Mouse (Mus musculus) hindbrain, embryonic 12.5 days (tissue): ENCODE measurements around the gene Nrbf2. TPM values are rescaled to one million over a fixed set of nuclear protein-coding genes. Genes with fewer than 3 reads are reported as not detected.

Experiments
- ATAC-seq: fragments of 200-750 bp; cut with Nextera tagmentation; 2 replicates; pipeline ENCODE4 v1.8.0; 2017; ENCODE audit warnings: moderate TSS enrichment; ENCODE audit not compliant: low FRiP score
- H3K27ac ChIP-seq: fragments of 300-500 bp; sonication (generic); 2 replicates; pipeline ENCODE4 v1.5.1; 2016; ENCODE audit warnings: mild to moderate bottlenecking
- H3K27me3 ChIP-seq: fragments of 300-500 bp; sonication (generic); 2 replicates; pipeline ENCODE4 v1.6.1; 2016; ENCODE audit warnings: mild to moderate bottlenecking
- H3K36me3 ChIP-seq: fragments of 300-500 bp; sonication (generic); 2 replicates; pipeline ENCODE4 v1.6.1; 2016; ENCODE audit warnings: mild to moderate bottlenecking
- H3K4me1 ChIP-seq: fragments of 300-500 bp; sonication (generic); 2 replicates; pipeline ENCODE4 v1.6.1; 2016
- H3K4me2 ChIP-seq: fragments of 300-500 bp; sonication (generic); replicated peaks from 2 replicates; pipeline ENCODE4 v1.6.1; 2016; ENCODE audit warnings: mild to moderate bottlenecking
- H3K4me3 ChIP-seq: fragments of 300-500 bp; sonication (generic); 2 replicates; pipeline ENCODE4 v1.5.1; 2016; ENCODE audit warnings: mild to moderate bottlenecking
- H3K9ac ChIP-seq: fragments of 300-500 bp; sonication (generic); 2 replicates; pipeline ENCODE4 v1.6.1; 2016; ENCODE audit warnings: mild to moderate bottlenecking, moderate library complexity
- H3K9me3 ChIP-seq: fragments of 300-500 bp; sonication (generic); replicated peaks from 2 replicates; pipeline ENCODE4 v1.6.1; 2016; ENCODE audit warnings: mild to moderate bottlenecking
- WGBS: fragments of 180-500 bp; shearing (Covaris S2); methylation state at CpG from one replicate; pipeline ENCODE4 v1.1.7; 2016; 5-methylcytosine and 5-hydroxymethylcytosine counted together
- polyA plus RNA-seq: library from polyadenylated mRNA; unstranded; fragments of >200 nt; fragmentation: Nextera tagmentation; extraction: Ambion mirVana; gene quantifications from 2 replicates; pipeline ENCODE4 v1.2.1, GENCODE M21; 2016

The Nrbf2 gene
- polyA plus RNA-seq, 1 experiment from 2014 or later = 45.0 TPM

GRCm38 (mm10) chr10:67230439-67230838 is 54.7 kb downstream of the Nrbf2 start:
- Histone ChIP-seq H3K4me2 (no peak overlapping the region), H3K9me3 (no peaks in the 10 kb centered on the region), H3K36me3 (peaks cover 52% of the 10 kb centered on the region), H3K27ac (no peak overlapping the region), H3K9ac (no peak overlapping the region), H3K4me3 (no peak overlapping the region), H3K4me1 (no peaks in the 10 kb centered on the region), H3K27me3 (no peaks in the 10 kb centered on the region)
- ATAC-seq = no peak
- WGBS = 87% methylated on average over 6 of the region's 6 CpGs

DNA sequence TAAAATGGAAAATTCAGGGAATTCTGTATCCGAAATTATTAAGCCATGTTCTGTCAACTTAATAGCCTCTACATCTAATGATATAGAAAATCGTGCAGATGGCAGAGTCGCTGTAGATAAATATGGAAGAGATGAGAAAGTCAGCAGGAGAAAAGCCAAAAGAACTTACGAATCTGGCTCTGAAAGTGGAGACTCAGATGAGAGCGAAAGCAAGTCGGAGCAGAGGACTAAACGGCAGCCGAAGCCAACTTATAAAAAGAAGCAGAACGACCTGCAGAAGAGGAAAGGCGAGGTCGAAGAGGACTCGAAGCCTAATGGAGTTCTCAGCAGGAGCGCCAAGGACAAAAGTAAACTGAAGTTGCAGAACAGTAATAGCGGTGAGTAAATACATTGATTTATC is 58.6 kb downstream of the Nrbf2 start:
- 95% methylated on average over 14 of the region's 14 CpGs for WGBS
- Histone ChIP-seq H3K9ac (no peak overlapping the region), H3K4me1 (no peaks in the 10 kb centered on the region), H3K4me2 (no peak overlapping the region), H3K9me3 (no peaks in the 10 kb centered on the region), H3K4me3 (no peak overlapping the region), H3K27me3 (no peaks in the 10 kb centered on the region), H3K27ac (no peak overlapping the region), H3K36me3 (peaks cover 47% of the 10 kb centered on the region)
- no peak for ATAC-seq

DNA sequence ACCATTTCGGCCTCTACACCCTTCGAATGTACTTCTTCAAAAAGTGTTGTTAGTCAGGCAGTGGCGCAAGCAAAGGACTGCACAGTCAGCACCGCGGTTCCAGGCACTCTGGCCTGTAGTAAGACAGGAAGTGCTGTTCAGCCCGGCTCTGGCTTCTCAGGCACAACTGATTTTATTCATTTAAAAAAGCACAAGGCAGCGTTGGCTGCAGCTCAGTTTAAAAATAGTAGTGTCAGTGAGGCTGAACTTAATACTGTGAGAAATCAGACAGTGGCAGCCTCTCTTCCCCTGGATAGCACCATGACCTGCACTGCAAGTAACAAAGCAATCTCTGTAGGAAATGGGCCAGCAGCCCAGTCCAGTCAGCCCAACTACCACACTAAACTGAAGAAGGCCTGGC is 59.0 kb downstream of the Nrbf2 start:
- no peaks in the 10 kb centered on the region for H3K27me3 ChIP-seq
- H3K4me1 ChIP-seq = no peaks in the 10 kb centered on the region
- no peak overlapping the region for H3K9ac ChIP-seq
- no peak overlapping the region for H3K27ac ChIP-seq
- H3K4me3 ChIP-seq = no peak overlapping the region
- H3K9me3 ChIP-seq = no peaks in the 10 kb centered on the region
- WGBS = 87% methylated on average over 7 of the region's 7 CpGs
- no peak overlapping the region for H3K4me2 ChIP-seq
- no peak for ATAC-seq
- peaks cover 44% of the 10 kb centered on the region for H3K36me3 ChIP-seq

- Histone ChIP-seq H3K4me1 (no peaks in the 10 kb centered on the region), H3K4me2 (no peak overlapping the region), H3K9me3 (no peaks in the 10 kb centered on the region), H3K36me3 (peaks cover 38% of the 10 kb centered on the region), H3K27ac (no peak overlapping the region), H3K9ac (no peak overlapping the region), H3K27me3 (no peaks in the 10 kb centered on the region), H3K4me3 (no peak overlapping the region)
- no peak for ATAC-seq
- WGBS = 93% methylated on average over 6 of the region's 6 CpGs
These were observed 59.6 kb downstream of the Nrbf2 start for GRCm38 (mm10) chr10:67225528-67225927.

- H3K9me3 ChIP-seq = no peaks in the 10 kb centered on the region
- H3K27me3 ChIP-seq = no peaks in the 10 kb centered on the region
- H3K4me1 ChIP-seq = no peaks in the 10 kb centered on the region
- no peak overlapping the region for H3K4me3 ChIP-seq
- H3K4me2 ChIP-seq = no peak overlapping the region
- H3K36me3 ChIP-seq = peaks cover 45% of the 10 kb centered on the region
- no peak for ATAC-seq
- no peak overlapping the region for H3K27ac ChIP-seq
- 65% methylated on average over 3 of the region's 4 CpGs for WGBS
- no peak overlapping the region for H3K9ac ChIP-seq
These were observed 61.2 kb downstream of the Nrbf2 start for GRCm38 (mm10) chr10:67223942-67224341.

DNA sequence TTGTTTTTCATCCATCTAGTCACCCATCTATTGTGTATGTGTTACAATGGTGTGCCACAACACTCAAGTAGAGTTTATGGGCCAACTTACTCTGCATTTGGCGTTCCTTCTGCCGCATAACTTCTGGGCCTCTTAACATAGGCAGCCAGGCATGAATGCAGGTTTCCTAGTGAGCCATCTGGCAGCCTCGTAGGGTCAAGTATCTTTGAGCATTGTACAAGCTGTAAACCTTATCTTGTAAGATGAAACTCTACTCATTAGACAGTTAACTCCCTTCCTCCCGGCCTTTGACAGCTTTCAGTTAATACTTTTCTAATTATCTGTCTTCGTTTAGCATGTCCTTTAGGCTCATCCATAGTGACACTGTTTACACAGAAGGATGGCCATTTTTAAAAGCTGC is 63.8 kb downstream of the Nrbf2 start:
- Histone ChIP-seq H3K9ac (no peak overlapping the region), H3K27ac (no peak overlapping the region), H3K4me3 (no peak overlapping the region), H3K4me2 (no peak overlapping the region), H3K4me1 (no peaks in the 10 kb centered on the region), H3K27me3 (no peaks in the 10 kb centered on the region), H3K9me3 (no peaks in the 10 kb centered on the region), H3K36me3 (peaks cover 44% of the 10 kb centered on the region)
- ATAC-seq = no peak
- 69% methylated on average over 5 of the region's 5 CpGs for WGBS

- ATAC-seq = no peak
- no peak overlapping the region for H3K4me3 ChIP-seq
- H3K9ac ChIP-seq = no peak overlapping the region
- peaks cover 34% of the 10 kb centered on the region for H3K36me3 ChIP-seq
- no peak overlapping the region for H3K27ac ChIP-seq
- H3K9me3 ChIP-seq = no peaks in the 10 kb centered on the region
- H3K4me2 ChIP-seq = no peak overlapping the region
- 93% methylated on average over 4 of the region's 4 CpGs for WGBS
- H3K4me1 ChIP-seq = no peaks in the 10 kb centered on the region
- no peaks in the 10 kb centered on the region for H3K27me3 ChIP-seq
These were observed 64.9 kb downstream of the Nrbf2 start for GRCm38 (mm10) chr10:67220251-67220650.

GRCm38 (mm10) chr10:67218873-67219565 is 66.1 kb downstream of the Nrbf2 start:
- WGBS = 92% methylated on average over 18 of the region's 18 CpGs
- no peaks in the 10 kb centered on the region for H3K9me3 ChIP-seq
- ATAC-seq = no peak

DNA sequence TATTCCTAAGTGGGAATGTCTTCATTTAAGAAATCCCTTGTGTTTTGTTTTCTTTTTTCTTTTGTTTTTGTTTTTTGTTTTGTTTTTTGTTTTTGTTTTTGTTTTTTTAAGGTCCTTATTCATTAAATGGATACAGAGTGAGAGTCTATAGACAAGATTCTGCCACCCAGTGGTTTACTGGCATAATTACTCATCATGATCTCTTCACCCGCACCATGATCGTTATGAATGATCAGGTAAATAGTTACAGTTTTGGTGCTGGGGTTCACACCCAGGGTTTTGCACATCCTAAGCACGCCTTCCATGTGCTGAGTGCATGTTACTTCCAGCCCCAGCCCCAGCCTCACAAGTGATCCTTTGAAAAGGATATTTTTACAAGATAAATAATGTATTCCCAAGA is 68.2 kb downstream of the Nrbf2 start:
- Histone ChIP-seq H3K9ac (no peak overlapping the region), H3K27me3 (no peaks in the 10 kb centered on the region), H3K36me3 (peaks cover 21% of the 10 kb centered on the region), H3K9me3 (no peaks in the 10 kb centered on the region), H3K4me2 (no peak overlapping the region), H3K4me1 (peaks cover 4% of the 10 kb centered on the region; the same call in 1 of the 2 replicates), H3K4me3 (no peak overlapping the region), H3K27ac (no peak overlapping the region)
- 86% methylated on average over 3 of the region's 3 CpGs for WGBS
- no peak for ATAC-seq

More at GRCm38 (mm10) chr10:67218873-67219565, 66.1 kb downstream of the Nrbf2 start:
- H3K36me3 ChIP-seq = peaks cover 23% of the 10 kb centered on the region
- H3K4me3 ChIP-seq = no peak overlapping the region
- H3K4me2 ChIP-seq = no peak overlapping the region
- no peaks in the 10 kb centered on the region for H3K4me1 ChIP-seq
- H3K9ac ChIP-seq = no peak overlapping the region
- H3K27ac ChIP-seq = no peak overlapping the region
- H3K27me3 ChIP-seq = no peaks in the 10 kb centered on the region

Other genes with a start within 250 kb of the Nrbf2 start
- gene Jmjd1c, start 189.2 kb downstream of the Nrbf2 start, polyA plus RNA-seq = 60.1 and 65.1 TPM in 2 replicates
- 53.3 and 54.0 TPM in 2 replicates for gene Reep3, start 188.4 kb downstream of the Nrbf2 start, polyA plus RNA-seq